Mouse (Mus musculus) G1E (cell line): ENCODE data around the gene Med31. TPM values are rescaled to one million over a fixed set of nuclear protein-coding genes. Genes with fewer than 3 reads are reported as not detected.
"Not testable (repeated sequence)": the region's sequence is repeated elsewhere in the genome, so short reads cannot be mapped to it uniquely, and the experiment has no call there.

ENCODE experiments used
- ATAC-seq: 2 replicates; pipeline ENCODE4 v1.8.0; 2016; ENCODE audit warnings: mild to moderate bottlenecking; ENCODE audit not compliant: insufficient number of reproducible peaks, poor library complexity, low FRiP score, severe bottlenecking; ENCODE audit errors: extremely low read depth
- DNase-seq: peaks from one replicate; pipeline ENCODE4 v3.0.0; 2012; ENCODE audit warnings: low spot score
- H3K27me3 ChIP-seq: 2 replicates; pipeline ENCODE4 v1.6.1; 2012; ENCODE audit warnings: mild to moderate bottlenecking, low read length, inconsistent platforms; ENCODE audit not compliant: insufficient read depth
- H3K36me3 ChIP-seq: replicated peaks from 2 replicates; pipeline ENCODE3; 2012; ENCODE audit warnings: mild to moderate bottlenecking, inconsistent platforms
- H3K4me1 ChIP-seq: 2 replicates; pipeline ENCODE4 v1.6.1; 2012; ENCODE audit warnings: low read depth, low read length, inconsistent platforms, mixed read lengths; ENCODE audit not compliant: insufficient read depth
- H3K4me3 ChIP-seq: 2 replicates; pipeline ENCODE4 v1.5.1; 2012; ENCODE audit warnings: low read depth, mild to moderate bottlenecking, inconsistent platforms, low read length, moderate library complexity, mixed read lengths
- H3K9me3 ChIP-seq: replicated peaks from 2 replicates; pipeline ENCODE4 v1.6.1; 2012; ENCODE audit warnings: inconsistent platforms
- CTCF ChIP-seq: IDR thresholded peaks from 2 replicates; pipeline ENCODE4 v1.5.1; 2012; ENCODE audit warnings: low read depth, low read length, inconsistent platforms, mixed read lengths
- GATA1 ChIP-seq: IDR thresholded peaks from 2 replicates; pipeline ENCODE4 v1.6.1; 2012; ENCODE audit warnings: borderline replicate concordance, low read length, inconsistent platforms, mixed read lengths
- GATA2 ChIP-seq: IDR thresholded peaks from 2 replicates; pipeline ENCODE4 v1.6.1; 2012; ENCODE audit warnings: low read depth, low read length, inconsistent platforms, borderline replicate concordance
- POLR2AphosphoS5 ChIP-seq: IDR thresholded peaks from 2 replicates; pipeline ENCODE4 v1.6.1; 2012; ENCODE audit warnings: low read depth, low read length, inconsistent platforms; ENCODE audit not compliant: insufficient replicate concordance
- TAL1 ChIP-seq: conservative IDR thresholded peaks from 2 replicates; pipeline ENCODE4 v1.6.1; 2012; ENCODE audit warnings: low read depth, low read length, inconsistent platforms, mixed read lengths
- polyA plus RNA-seq: library from polyadenylated mRNA; stranded (reverse); fragments of >175 nt; gene quantifications from 2 replicates; pipeline ENCODE4 v1.2.3, GENCODE M21; 2012
- total RNA-seq, 2 experiments: library from RNA; stranded (forward) in 1 of 2; stranded (reverse) in 1 of 2; fragments of 200-1000 nt in 1 of 2; fragments of >200 nt in 1 of 2; fragmentation: Nextera tagmentation in 1 of 2; gene quantifications; 2 replicates each; pipeline ENCODE4 v1.2.3; 2014 to 2017

Med31 gene
- total and polyA plus RNA-seq, 3 experiments: 0.74 to 19.9 (median 13.5) TPM

DNA sequence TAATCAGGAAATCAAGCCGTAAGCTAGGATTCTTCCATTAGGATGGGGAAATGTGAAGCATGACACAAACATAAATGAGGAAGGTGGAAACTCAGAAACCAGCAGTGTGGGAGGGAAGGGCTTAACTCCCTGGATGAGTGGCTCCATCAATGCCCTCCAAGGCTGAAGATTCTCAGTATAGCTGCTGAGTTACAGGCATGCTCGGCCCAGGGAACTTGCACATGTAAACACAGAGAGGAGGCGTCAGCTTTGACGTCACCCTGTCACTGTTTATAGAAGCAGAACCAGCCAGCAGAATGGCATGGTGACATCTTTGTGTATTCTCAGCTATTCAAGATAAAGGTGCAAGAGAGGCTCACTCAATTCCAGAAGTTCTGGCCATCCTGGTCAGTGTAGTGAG lies 31.1 kb downstream of the Med31 start:
- no peak for ATAC-seq
- H3K9me3 ChIP-seq: no peaks in the 10 kb centered on the region
- DNase-seq: no peak
- H3K36me3 ChIP-seq: peaks cover 74% of the 10 kb centered on the region
- TF ChIP-seq GATA2 (no peak), CTCF (no peak), GATA1 (no peak), POLR2AphosphoS5 (no peak), TAL1 (no peak)
- no peaks in the 10 kb centered on the region for H3K27me3 ChIP-seq
- H3K4me1 ChIP-seq: no peaks in the 10 kb centered on the region
- no peak overlapping the region for H3K4me3 ChIP-seq

DNA sequence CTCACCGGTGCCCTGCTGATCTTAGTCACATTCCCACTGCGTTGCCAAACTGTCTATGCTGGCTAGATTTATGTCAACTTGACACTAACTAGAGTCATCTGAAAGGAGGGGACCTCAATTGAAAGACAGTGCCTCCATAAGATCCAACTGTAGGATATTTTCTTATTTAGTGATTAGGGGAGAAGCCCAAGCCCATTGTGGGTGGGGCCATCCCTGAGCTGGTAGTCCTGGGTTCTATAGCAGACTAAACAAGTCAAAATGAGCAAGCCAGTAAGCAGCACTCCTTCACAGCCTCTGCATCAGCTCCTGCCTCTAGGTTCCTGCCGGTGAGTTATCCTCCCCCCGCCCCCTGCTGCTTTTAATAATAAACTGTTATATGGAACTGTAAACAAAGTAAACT lies 34.3 kb downstream of the Med31 start:
- Histone ChIP-seq H3K4me1 (no peaks in the 10 kb centered on the region), H3K36me3 (peaks cover 76% of the 10 kb centered on the region), H3K9me3 (no peaks in the 10 kb centered on the region), H3K4me3 (no peak overlapping the region), H3K27me3 (no peaks in the 10 kb centered on the region)
- ATAC-seq: no peak
- TF ChIP-seq GATA2: no peak
- TF ChIP-seq GATA1: no peak
- no peak for TF ChIP-seq TAL1
- no peak for TF ChIP-seq CTCF
- no peak for TF ChIP-seq POLR2AphosphoS5
- no peak for DNase-seq

DNA sequence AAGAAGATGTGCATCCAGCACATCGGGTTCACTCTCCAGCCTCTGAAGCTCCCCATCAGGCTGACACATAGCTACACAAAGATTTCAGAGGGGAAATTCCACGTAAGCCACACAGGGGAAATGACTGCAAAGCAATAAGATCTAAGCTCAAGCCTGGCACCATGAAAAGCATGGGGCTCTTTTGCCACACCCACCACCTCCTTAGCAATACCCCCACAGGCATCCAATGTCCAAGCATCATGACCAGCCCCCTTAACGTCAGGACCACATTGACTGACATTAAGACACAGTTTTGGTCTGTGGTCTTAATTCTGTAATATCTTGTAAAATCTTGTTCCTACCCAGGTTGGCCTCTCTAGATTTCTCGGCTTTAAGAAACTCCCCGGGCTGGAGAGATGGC lies 34.8 kb downstream of the Med31 start:
- DNase-seq: no peak
- peaks cover 76% of the 10 kb centered on the region for H3K36me3 ChIP-seq
- no peak for TF ChIP-seq TAL1
- TF ChIP-seq GATA1: no peak
- TF ChIP-seq CTCF: no peak
- no peak for TF ChIP-seq GATA2
- TF ChIP-seq POLR2AphosphoS5: no peak
- no peaks in the 10 kb centered on the region for H3K9me3 ChIP-seq
- no peaks in the 10 kb centered on the region for H3K4me1 ChIP-seq
- no peaks in the 10 kb centered on the region for H3K27me3 ChIP-seq
- no peak overlapping the region for H3K4me3 ChIP-seq
- ATAC-seq: no peak

DNA sequence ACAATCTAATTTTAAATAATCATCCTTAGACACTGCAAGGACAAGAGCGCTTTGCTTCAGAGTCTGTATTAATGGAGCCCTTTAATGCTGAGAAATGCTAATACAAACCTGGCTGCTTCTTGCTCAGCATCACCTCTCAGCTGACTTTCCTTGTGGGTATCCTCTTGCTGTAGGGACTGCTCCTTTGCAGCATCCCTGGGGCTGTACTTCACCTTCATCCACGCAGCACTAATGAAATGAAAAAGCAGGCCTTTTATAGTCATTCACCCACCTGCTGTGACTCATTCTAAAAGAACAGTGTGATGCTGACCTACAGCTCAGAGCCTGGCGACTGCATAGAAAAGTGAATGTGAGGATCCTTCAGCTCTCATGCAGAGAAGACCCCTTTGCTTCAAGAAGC lies 38.8 kb downstream of the Med31 start:
- no peak overlapping the region for H3K4me3 ChIP-seq
- DNase-seq (no peak), ATAC-seq (no peak)
- no peaks in the 10 kb centered on the region for H3K27me3 ChIP-seq
- H3K4me1 ChIP-seq: no peaks in the 10 kb centered on the region
- H3K9me3 ChIP-seq: no peaks in the 10 kb centered on the region
- TF ChIP-seq GATA2: no peak
- no peak for TF ChIP-seq GATA1
- no peak for TF ChIP-seq CTCF
- TF ChIP-seq TAL1: no peak
- no peak for TF ChIP-seq POLR2AphosphoS5
- peaks cover 86% of the 10 kb centered on the region for H3K36me3 ChIP-seq

DNA sequence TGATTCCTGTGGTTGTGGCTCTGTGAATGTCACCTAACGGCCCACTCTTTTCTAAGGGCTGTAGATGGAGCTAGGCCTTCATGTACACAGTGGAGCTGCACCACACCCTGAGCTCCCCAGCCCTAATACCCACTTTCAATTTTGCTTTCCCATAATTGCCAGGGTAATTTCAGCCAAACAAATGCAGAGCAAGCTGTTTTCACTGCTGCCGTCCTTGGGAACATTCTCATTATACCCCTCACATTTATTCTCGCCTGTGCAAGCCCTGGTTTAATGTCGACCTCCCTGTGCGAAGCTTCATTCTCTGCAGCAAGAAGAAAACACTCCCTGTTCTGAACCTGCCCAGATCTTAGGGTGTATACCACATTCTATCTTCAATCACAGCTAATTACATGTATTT lies 39.4 kb downstream of the Med31 start:
- no peak for ATAC-seq
- Histone ChIP-seq H3K27me3 (no peaks in the 10 kb centered on the region), H3K4me1 (no peaks in the 10 kb centered on the region), H3K4me3 (no peak overlapping the region), H3K36me3 (peaks cover 80% of the 10 kb centered on the region), H3K9me3 (no peaks in the 10 kb centered on the region)
- no peak for DNase-seq
- TF ChIP-seq TAL1 (no peak), CTCF (no peak), GATA2 (no peak), GATA1 (no peak), POLR2AphosphoS5 (no peak)

DNA sequence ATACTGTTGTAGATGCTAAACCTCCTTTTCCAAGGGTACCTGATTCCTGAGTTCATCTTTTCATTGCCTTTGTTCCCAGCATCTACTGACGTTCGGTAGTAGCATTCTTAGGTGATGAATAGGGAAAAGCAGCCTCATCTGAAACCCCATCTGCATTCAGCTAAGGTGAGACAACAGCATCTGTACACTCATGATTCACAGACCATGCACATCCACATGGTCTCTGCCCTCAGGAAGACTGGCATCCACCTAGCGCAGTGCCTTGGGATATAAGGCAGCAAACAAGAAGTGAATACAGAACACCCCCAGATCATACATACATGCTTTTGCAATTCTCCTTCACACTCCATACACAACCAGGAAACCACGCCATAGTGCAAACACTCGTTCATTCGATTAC lies 40.7 kb downstream of the Med31 start:
- peaks cover 80% of the 10 kb centered on the region for H3K36me3 ChIP-seq
- no peak for DNase-seq
- ATAC-seq: no peak
- no peaks in the 10 kb centered on the region for H3K9me3 ChIP-seq
- TF ChIP-seq GATA1: no peak
- TF ChIP-seq POLR2AphosphoS5: no peak
- TF ChIP-seq CTCF: no peak
- TF ChIP-seq GATA2: no peak
- no peaks in the 10 kb centered on the region for H3K27me3 ChIP-seq
- H3K4me3 ChIP-seq: no peak overlapping the region
- H3K4me1 ChIP-seq: no peaks in the 10 kb centered on the region

DNA sequence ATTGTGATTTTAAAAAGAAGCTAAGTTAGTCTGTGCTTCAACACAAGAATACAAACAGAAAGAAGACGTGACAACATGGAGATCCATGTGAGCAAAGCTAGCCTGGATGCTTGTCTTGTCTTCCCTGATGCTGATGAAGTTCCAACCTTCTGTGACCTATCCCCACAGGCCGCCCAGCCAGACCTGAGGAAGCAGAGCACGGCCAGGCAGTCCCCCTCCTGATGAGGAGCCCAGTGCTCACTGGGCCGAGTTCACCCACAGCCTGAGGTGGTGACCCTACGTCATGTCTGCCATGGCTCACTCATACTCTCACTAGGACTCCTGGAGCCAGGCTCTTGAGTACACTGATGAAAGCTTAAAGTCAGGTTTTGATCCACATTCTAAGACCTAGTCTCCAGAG lies 41.9 kb downstream of the Med31 start:
- H3K4me3 ChIP-seq: no peak overlapping the region
- ATAC-seq (no peak), DNase-seq (no peak)
- H3K27me3 ChIP-seq: no peaks in the 10 kb centered on the region
- H3K9me3 ChIP-seq: no peaks in the 10 kb centered on the region
- TF ChIP-seq GATA1: no peak
- no peak for TF ChIP-seq CTCF
- TF ChIP-seq POLR2AphosphoS5: no peak
- TF ChIP-seq GATA2: no peak
- no peak for TF ChIP-seq TAL1
- no peaks in the 10 kb centered on the region for H3K4me1 ChIP-seq
- H3K36me3 ChIP-seq: peaks cover 80% of the 10 kb centered on the region

DNA sequence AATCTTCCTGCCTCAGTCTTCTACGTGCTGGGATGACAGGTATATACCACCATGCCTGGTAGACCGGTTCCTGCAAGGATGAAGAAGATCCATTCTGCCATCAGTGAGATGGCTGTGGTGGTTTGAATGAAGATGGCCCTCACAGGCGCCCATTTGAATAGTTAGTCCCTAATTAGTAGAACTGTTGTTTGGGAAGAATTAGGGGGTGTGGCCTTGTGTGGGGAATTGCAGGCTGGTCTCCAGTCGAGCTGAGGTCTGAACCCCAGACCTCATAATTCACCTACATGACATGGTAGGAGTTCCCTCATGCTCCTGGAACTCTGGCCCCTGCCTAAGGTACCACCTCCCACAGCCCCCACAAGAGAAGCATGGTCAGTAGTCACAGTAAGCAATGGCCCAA lies 43.5 kb downstream of the Med31 start:
- not testable (repeated sequence) for H3K9me3 ChIP-seq, DNase-seq, H3K4me3 ChIP-seq, ATAC-seq, H3K27me3 ChIP-seq, H3K4me1 ChIP-seq
- H3K36me3 ChIP-seq: peaks cover 80% of the 10 kb centered on the region
